Mouse (Mus musculus) myocyte (in vitro differentiated cells): ENCODE results near the gene Syn3. TPM values are rescaled to one million over a fixed set of nuclear protein-coding genes. Genes with fewer than 3 reads are reported as not detected.

Experiments
- H3K27me3 ChIP-seq: one replicate; pipeline ENCODE4 v1.6.1; 2011; ENCODE audit not compliant: control insufficient read depth, insufficient read depth, insufficient read length
- H3K36me3 ChIP-seq: one replicate; pipeline ENCODE4 v1.6.1; 2011; ENCODE audit not compliant: control insufficient read depth, insufficient read depth
- H3K4me2 ChIP-seq: one replicate; pipeline ENCODE4 v1.6.1; 2011; ENCODE audit warnings: low read depth, control low read depth
- H3K4me3 ChIP-seq: one replicate; pipeline ENCODE4 v1.5.1; 2011; ENCODE audit warnings: mild to moderate bottlenecking, control low read depth, moderate library complexity
- H3K79me2 ChIP-seq: one replicate; pipeline ENCODE4 v1.6.1; 2011; ENCODE audit not compliant: control insufficient read depth, insufficient read depth
- H3ac ChIP-seq: one replicate; pipeline ENCODE4 v1.6.1; 2011; ENCODE audit not compliant: control insufficient read depth, insufficient read length
- CEBPB ChIP-seq: IDR thresholded peaks from 2 replicates; pipeline ENCODE4 v1.6.1; 2011; ENCODE audit warnings: mild to moderate bottlenecking, moderate library complexity; ENCODE audit not compliant: poor library complexity, insufficient read depth, severe bottlenecking
- E2F4 ChIP-seq: IDR thresholded peaks from one replicate; pipeline ENCODE4 v1.6.1; 2011; ENCODE audit warnings: mild to moderate bottlenecking, control low read depth, moderate library complexity; ENCODE audit not compliant: insufficient read depth
- MAX ChIP-seq: IDR thresholded peaks from one replicate; pipeline ENCODE4 v1.6.1; 2011; ENCODE audit warnings: low read depth, mild to moderate bottlenecking, control low read depth
- MYOD1 ChIP-seq, 3 experiments: IDR thresholded peaks; one replicate each; pipeline ENCODE4 v1.6.1; 2011; ENCODE audit warnings: control low read depth in 2 of 3, low read depth in 2 of 3, mild to moderate bottlenecking in 2 of 3, moderate library complexity in 1 of 3; ENCODE audit not compliant: insufficient read length in 2 of 3, control insufficient read depth in 1 of 3
- MYOG ChIP-seq, 3 experiments: IDR thresholded peaks; one replicate each; pipeline ENCODE4 v1.6.1; 2011; ENCODE audit warnings: control low read depth in 2 of 3, low read depth in 2 of 3, mild to moderate bottlenecking in 2 of 3; ENCODE audit not compliant: insufficient read length in 2 of 3, control insufficient read depth in 1 of 3, insufficient read depth in 1 of 3
- POLR2A ChIP-seq: IDR thresholded peaks from one replicate; pipeline ENCODE4 v1.6.1; 2011; ENCODE audit warnings: low read depth, mild to moderate bottlenecking, control low read depth, moderate library complexity; ENCODE audit not compliant: insufficient read length
- POLR2AphosphoS2 ChIP-seq: IDR thresholded peaks from one replicate; pipeline ENCODE4 v1.6.1; 2011; ENCODE audit warnings: low read depth, control low read depth; ENCODE audit not compliant: insufficient read length
- REST ChIP-seq: IDR thresholded peaks from one replicate; pipeline ENCODE4 v1.6.1; 2011; ENCODE audit warnings: mild to moderate bottlenecking, control low read depth, moderate library complexity; ENCODE audit not compliant: insufficient read depth, insufficient read length
- SRF ChIP-seq: IDR thresholded peaks from one replicate; pipeline ENCODE4 v1.6.1; 2011; ENCODE audit warnings: low read depth; ENCODE audit not compliant: control insufficient read depth, insufficient read length
- TCF12 ChIP-seq: IDR thresholded peaks from one replicate; pipeline ENCODE4 v1.6.1; 2011; ENCODE audit warnings: mild to moderate bottlenecking, control low read depth; ENCODE audit not compliant: poor library complexity, insufficient read depth, severe bottlenecking
- TCF3 ChIP-seq: IDR thresholded peaks from one replicate; pipeline ENCODE4 v1.6.1; 2011; ENCODE audit warnings: low read depth, control low read depth; ENCODE audit not compliant: insufficient read length
- USF1 ChIP-seq: IDR thresholded peaks from one replicate; pipeline ENCODE4 v1.6.1; 2011; ENCODE audit warnings: low read depth, mild to moderate bottlenecking, control low read depth, moderate library complexity
- polyA plus RNA-seq: library from polyadenylated mRNA; unstranded; fragments of >200 nt; fragmentation: generic; extraction: Trizol; gene quantifications from one replicate; pipeline ENCODE4 v1.2.1, GENCODE M21; 2012; ENCODE audit warnings: missing spikeins

The Syn3 gene
- polyA plus RNA-seq, 1 experiment: 0.08 TPM

DNA sequence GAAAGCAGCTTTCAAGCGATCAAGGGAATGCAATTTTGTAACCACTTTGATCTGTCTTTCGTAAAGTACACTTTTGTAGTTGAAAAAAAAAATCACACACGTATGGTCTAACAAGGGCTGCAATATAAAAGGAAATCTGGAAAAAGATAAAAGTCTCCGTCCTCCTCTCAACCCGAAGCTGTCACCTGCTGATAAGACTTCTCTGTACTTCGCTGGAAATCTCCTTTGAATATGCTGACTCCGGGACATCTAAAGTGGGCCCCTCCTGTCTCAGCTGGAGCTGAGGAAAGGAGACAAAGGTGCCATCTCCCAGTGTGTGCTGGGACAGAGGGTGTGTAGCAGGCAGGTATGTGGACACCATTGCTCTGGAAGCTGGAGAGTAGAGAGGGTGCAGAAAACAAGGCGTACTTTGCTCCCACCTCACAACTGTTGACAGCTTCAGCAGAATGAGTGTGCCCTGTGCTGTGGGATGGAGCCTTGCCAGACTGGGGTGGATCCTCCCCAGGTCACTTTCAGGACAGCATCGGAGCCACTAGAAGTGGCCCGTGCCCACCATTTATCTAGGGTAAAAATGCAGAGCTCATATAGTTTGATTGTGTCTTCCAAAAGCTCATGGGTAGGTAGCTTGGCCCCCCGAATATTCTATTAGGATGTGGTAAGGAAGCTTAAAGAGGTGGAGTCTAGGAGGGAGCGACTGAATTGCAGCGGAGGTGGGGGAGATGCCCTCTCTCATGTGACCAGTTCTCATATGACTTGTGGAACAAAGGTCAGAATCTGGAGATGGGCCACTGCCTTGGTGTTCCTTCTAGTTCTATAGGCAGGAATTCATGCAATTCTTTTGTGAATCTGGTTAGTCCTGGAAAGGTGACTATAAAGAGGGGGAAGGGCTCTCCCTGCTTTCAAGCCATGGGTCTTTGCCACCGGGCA, 405.3 kb downstream of the Syn3 start:
- no peak for TF ChIP-seq POLR2AphosphoS2
- Histone ChIP-seq H3ac (no peak overlapping the region), H3K27me3 (no peaks in the 10 kb centered on the region), H3K4me2 (no peak overlapping the region), H3K4me3 (no peak overlapping the region), H3K79me2 (no peaks in the 10 kb centered on the region), H3K36me3 (no peaks in the 10 kb centered on the region)

GRCm38 (mm10) chr10:86091919-86092318, 406.8 kb downstream of the Syn3 start:
- Histone ChIP-seq H3ac (no peak overlapping the region), H3K4me3 (no peak overlapping the region), H3K79me2 (no peaks in the 10 kb centered on the region), H3K27me3 (no peaks in the 10 kb centered on the region), H3K4me2 (no peak overlapping the region), H3K36me3 (no peaks in the 10 kb centered on the region)
- TF ChIP-seq USF1 (no peak), MYOG (IDR thresholded peaks at IDR 0.05; ENCODE audit: control insufficient read depth in 1 of 3, insufficient read depth in 1 of 3, insufficient read length in 2 of 3, low read depth in 2 of 3) (no peak), TCF12 (no peak), TCF3 (no peak), MAX (no peak), SRF (no peak), POLR2AphosphoS2 (no peak), E2F4 (no peak), MYOD1 (IDR thresholded peaks at IDR 0.05; ENCODE audit: control insufficient read depth in 1 of 3, insufficient read length in 2 of 3, low read depth in 2 of 3) (no peak), CEBPB (no peak), REST (no peak), POLR2A (no peak)

GRCm38 (mm10) chr10:86079921-86080320, 418.8 kb downstream of the Syn3 start:
- H3K79me2 ChIP-seq: no peaks in the 10 kb centered on the region
- no peak overlapping the region for H3ac ChIP-seq
- H3K4me3 ChIP-seq: no peak overlapping the region
- no peaks in the 10 kb centered on the region for H3K36me3 ChIP-seq
- no peaks in the 10 kb centered on the region for H3K27me3 ChIP-seq
- no peak for TF ChIP-seq SRF
- no peak for TF ChIP-seq MYOD1 (IDR thresholded peaks at IDR 0.05; ENCODE audit: control insufficient read depth in 1 of 3, insufficient read length in 2 of 3, low read depth in 2 of 3)
- no peak for TF ChIP-seq POLR2A
- TF ChIP-seq TCF3: no peak
- no peak for TF ChIP-seq CEBPB
- TF ChIP-seq TCF12: no peak
- TF ChIP-seq REST: no peak
- TF ChIP-seq MAX: no peak
- TF ChIP-seq USF1: no peak
- no peak for TF ChIP-seq E2F4
- TF ChIP-seq POLR2AphosphoS2: no peak
- no peak for TF ChIP-seq MYOG (IDR thresholded peaks at IDR 0.05; ENCODE audit: control insufficient read depth in 1 of 3, insufficient read depth in 1 of 3, insufficient read length in 2 of 3, low read depth in 2 of 3)
- no peak overlapping the region for H3K4me2 ChIP-seq

GRCm38 (mm10) chr10:86078761-86079160, 419.9 kb downstream of the Syn3 start:
- Histone ChIP-seq H3K79me2 (no peaks in the 10 kb centered on the region), H3K4me2 (no peak overlapping the region)
- TF ChIP-seq TCF12 (no peak), MYOG (IDR thresholded peaks at IDR 0.05; ENCODE audit: control insufficient read depth in 1 of 3, insufficient read depth in 1 of 3, insufficient read length in 2 of 3, low read depth in 2 of 3) (no peak), CEBPB (no peak), POLR2A (no peak), MAX (no peak), TCF3 (no peak), REST (no peak), POLR2AphosphoS2 (no peak), MYOD1 (IDR thresholded peaks at IDR 0.05; ENCODE audit: control insufficient read depth in 1 of 3, insufficient read length in 2 of 3, low read depth in 2 of 3) (no peak), USF1 (no peak), E2F4 (no peak), SRF (no peak)

GRCm38 (mm10) chr10:86077272-86077671, 421.4 kb downstream of the Syn3 start:
- Histone ChIP-seq H3ac (no peak overlapping the region), H3K79me2 (no peaks in the 10 kb centered on the region), H3K4me2 (no peak overlapping the region), H3K4me3 (no peak overlapping the region), H3K36me3 (no peaks in the 10 kb centered on the region), H3K27me3 (no peaks in the 10 kb centered on the region)
- no peak for TF ChIP-seq MYOD1 (IDR thresholded peaks at IDR 0.05; ENCODE audit: control insufficient read depth in 1 of 3, insufficient read length in 2 of 3, low read depth in 2 of 3)
- TF ChIP-seq USF1: no peak
- TF ChIP-seq REST: no peak
- TF ChIP-seq POLR2A: no peak
- TF ChIP-seq POLR2AphosphoS2: no peak
- TF ChIP-seq CEBPB: no peak
- TF ChIP-seq TCF12: no peak
- TF ChIP-seq TCF3: no peak
- TF ChIP-seq MAX: no peak
- no peak for TF ChIP-seq E2F4
- no peak for TF ChIP-seq MYOG (IDR thresholded peaks at IDR 0.05; ENCODE audit: control insufficient read depth in 1 of 3, insufficient read depth in 1 of 3, insufficient read length in 2 of 3, low read depth in 2 of 3)

More at GRCm38 (mm10) chr10:86078761-86079160, 419.9 kb downstream of the Syn3 start:
- H3K36me3 ChIP-seq: no peaks in the 10 kb centered on the region
- no peak overlapping the region for H3K4me3 ChIP-seq
- H3K27me3 ChIP-seq: no peaks in the 10 kb centered on the region
- H3ac ChIP-seq: no peak overlapping the region
